Mouse (Mus musculus) liver, embryonic 14.5 days (tissue): Measurements from ENCODE around the gene Sar1b. TPM values are rescaled to one million over a fixed set of nuclear protein-coding genes. Genes with fewer than 3 reads are reported as not detected.

Experiments
- ATAC-seq: fragments of 200-750 bp; cut with Nextera tagmentation; 2 replicates; pipeline ENCODE4 v1.8.0; 2017; ENCODE audit warnings: moderate number of reproducible peaks, mild to moderate bottlenecking, moderate library complexity; ENCODE audit not compliant: insufficient read depth
- DNase-seq, 3 experiments: peaks; one replicate each; pipeline ENCODE4 v3.0.0-alpha.2; 2012 to 2013; ENCODE audit warnings: low read depth in 3 of 3, low spot score in 3 of 3
- H3K27ac ChIP-seq: fragments of 300-500 bp; sonication (generic); 2 replicates; pipeline ENCODE4 v1.5.1; 2014; ENCODE audit warnings: moderate library complexity, mild to moderate bottlenecking, control low read depth, inconsistent platforms
- H3K27me3 ChIP-seq: fragments of 300-500 bp; sonication (generic); 2 replicates; pipeline ENCODE4 v1.6.1; 2014; ENCODE audit warnings: mild to moderate bottlenecking, low read length, moderate library complexity; ENCODE audit not compliant: control insufficient read depth, insufficient read depth
- H3K36me3 ChIP-seq: fragments of 300-500 bp; sonication (generic); replicated peaks from 2 replicates; pipeline ENCODE4 v1.6.1; 2014; ENCODE audit warnings: low read depth; ENCODE audit not compliant: control insufficient read depth, insufficient read depth
- H3K4me1 ChIP-seq, 2 experiments: fragments of 200-500 bp in 1 of 2; fragments of 300-500 bp in 1 of 2; sonication (generic) in 1 of 2; replicated peaks; 2 replicates each; pipeline ENCODE4 v1.6.1; 2012 to 2014; ENCODE audit warnings: antibody characterized with exemption in 1 of 2, inconsistent platforms in 1 of 2, low read length in 1 of 2; ENCODE audit not compliant: control insufficient read depth in 2 of 2, insufficient read depth in 2 of 2
- H3K4me2 ChIP-seq: fragments of 300-500 bp; sonication (generic); 2 replicates; pipeline ENCODE4 v1.6.1; 2014; ENCODE audit warnings: low read depth, mild to moderate bottlenecking, control low read depth, moderate library complexity
- H3K4me3 ChIP-seq, 2 experiments: fragments of 200-500 bp in 1 of 2; fragments of 300-500 bp in 1 of 2; sonication (generic) in 1 of 2; 2 replicates each; pipeline ENCODE4 v1.5.1; 2012 to 2014; ENCODE audit warnings: low read depth in 2 of 2, low read length in 2 of 2, mild to moderate bottlenecking in 2 of 2, control low read depth in 1 of 2, inconsistent platforms in 1 of 2, moderate library complexity in 1 of 2; ENCODE audit not compliant: insufficient read depth in 1 of 2
- H3K9ac ChIP-seq: fragments of 300-500 bp; sonication (generic); replicated peaks from 2 replicates; pipeline ENCODE4 v1.6.1; 2014; ENCODE audit warnings: mild to moderate bottlenecking, control low read depth, moderate library complexity
- H3K9me3 ChIP-seq: fragments of 300-500 bp; sonication (generic); 2 replicates; pipeline ENCODE4 v1.6.1; 2016; ENCODE audit warnings: low read length, mixed read lengths; ENCODE audit not compliant: control insufficient read depth
- CTCF ChIP-seq: IDR thresholded peaks from 2 replicates; pipeline ENCODE4 v1.5.1; 2016; ENCODE audit warnings: antibody characterized with exemption, low read depth, control low read depth
- EP300 ChIP-seq: IDR thresholded peaks from 2 replicates; pipeline ENCODE4 v1.6.1; 2016; ENCODE audit warnings: antibody characterized with exemption, low read depth
- WGBS: fragments of 180-500 bp; shearing (Covaris S2); extraction: QIAGEN DNeasy Blood & Tissue Kit; methylation state at CpG from one replicate; pipeline ENCODE4 v1.1.7; 2014; ENCODE audit not compliant: insufficient replicate concordance; 5-methylcytosine and 5-hydroxymethylcytosine counted together
- polyA plus RNA-seq, 2 experiments: library from polyadenylated mRNA; depleted of rRNA in 1 of 2; stranded (reverse) in 1 of 2; unstranded in 1 of 2; fragments of >200 nt; fragmentation: Nextera tagmentation in 1 of 2; extraction: Ambion mirVana in 1 of 2; gene quantifications; 2 replicates each; pipeline versions ENCODE4 v1.2.1 to v1.2.3; 2012 to 2014

The Sar1b gene
- polyA plus RNA-seq, 2 experiments, result 35.2 to 80.7 TPM

DNA sequence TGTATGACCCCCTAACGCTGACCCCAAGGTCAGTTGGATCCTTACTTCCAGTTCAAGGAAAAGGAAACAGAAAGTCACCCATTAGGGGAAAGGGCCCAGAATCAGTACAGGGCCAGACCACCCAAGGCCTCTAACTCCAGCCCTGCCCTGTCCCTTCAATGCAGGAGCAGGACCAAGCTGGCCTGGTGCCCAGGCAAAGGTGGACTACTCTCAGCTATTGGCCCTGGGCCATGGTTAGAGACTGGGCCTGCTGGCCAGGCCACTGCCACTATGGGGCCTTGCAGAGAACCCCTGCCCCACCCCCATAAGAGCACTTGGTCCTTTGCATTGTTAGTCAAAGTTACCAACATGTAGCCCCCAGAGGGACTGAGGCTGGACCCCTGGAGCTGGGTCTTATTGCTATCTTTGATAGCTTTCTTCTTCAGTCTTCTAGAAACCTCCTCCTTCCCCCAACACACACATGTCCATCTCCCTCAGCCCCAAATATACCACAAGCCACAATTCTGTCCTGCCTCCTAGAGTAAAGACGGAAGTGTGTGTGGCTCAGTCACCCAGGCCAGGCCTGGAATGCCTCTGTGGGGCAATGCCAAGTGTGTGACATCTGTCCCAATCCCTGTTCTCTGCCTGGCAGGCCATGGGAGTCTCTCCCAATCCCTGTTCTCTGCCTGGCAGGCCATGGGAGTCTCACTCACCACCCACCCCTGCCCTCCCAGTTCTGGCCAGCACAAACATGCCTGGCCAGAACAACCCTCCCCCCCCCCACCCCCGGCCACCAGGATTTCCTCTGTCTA is 60.7 kb downstream of the Sar1b start:
- Histone ChIP-seq H3K9ac (no peak overlapping the region), H3K4me2 (no peak overlapping the region), H3K27me3 (no peaks in the 10 kb centered on the region), H3K36me3 (no peaks in the 10 kb centered on the region), H3K4me3 (no peak overlapping the region), H3K4me1 (peaks cover 14 to 15% of the 10 kb centered on the region in 2 experiments), H3K9me3 (no peaks in the 10 kb centered on the region), H3K27ac (no peak overlapping the region)
- no peak for TF ChIP-seq CTCF
- TF ChIP-seq EP300, result no peak
- no peak for ATAC-seq
- DNase-seq, result no peak
- WGBS, result 59% methylated on average over 3 of the region's 3 CpGs

DNA sequence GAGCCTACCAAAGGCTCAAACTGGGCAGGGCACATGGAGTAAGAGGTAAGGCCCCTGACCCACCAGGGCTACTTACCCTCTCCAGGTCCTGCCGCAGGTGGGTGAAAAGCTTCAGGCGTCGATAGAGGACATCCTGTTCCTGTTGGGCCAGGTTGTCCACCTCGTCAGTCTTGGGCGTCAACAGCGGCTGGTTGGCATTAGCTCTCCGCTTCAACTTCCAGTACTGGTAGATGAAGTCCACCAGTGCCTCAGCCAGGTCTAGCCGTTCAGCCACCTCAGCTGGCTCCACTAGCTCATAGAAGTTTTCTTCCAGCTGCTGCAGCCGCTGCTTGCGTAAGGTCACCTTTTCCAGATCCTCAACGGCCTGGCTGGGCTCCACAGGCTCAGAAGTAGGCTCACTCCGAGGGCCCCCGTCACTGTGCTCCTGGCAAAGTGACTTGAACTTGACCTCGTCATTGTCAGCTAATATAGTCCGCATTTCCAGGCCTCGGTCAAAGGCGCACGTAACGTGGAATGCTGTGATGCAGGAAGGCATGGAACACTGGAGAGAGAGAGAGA is 61.5 kb downstream of the Sar1b start:
- H3K9ac ChIP-seq, result no peak overlapping the region
- no peaks in the 10 kb centered on the region for H3K36me3 ChIP-seq
- no peak overlapping the region for H3K27ac ChIP-seq
- H3K9me3 ChIP-seq, result no peaks in the 10 kb centered on the region
- WGBS, result 82% methylated on average over 19 of the region's 19 CpGs
- H3K4me3 ChIP-seq, result no peak overlapping the region
- no peak for TF ChIP-seq CTCF
- no peaks in the 10 kb centered on the region for H3K27me3 ChIP-seq
- peaks cover 14 to 15% of the 10 kb centered on the region in 2 experiments for H3K4me1 ChIP-seq
- DNase-seq (no peak), ATAC-seq (no peak)
- no peak overlapping the region for H3K4me2 ChIP-seq

DNA sequence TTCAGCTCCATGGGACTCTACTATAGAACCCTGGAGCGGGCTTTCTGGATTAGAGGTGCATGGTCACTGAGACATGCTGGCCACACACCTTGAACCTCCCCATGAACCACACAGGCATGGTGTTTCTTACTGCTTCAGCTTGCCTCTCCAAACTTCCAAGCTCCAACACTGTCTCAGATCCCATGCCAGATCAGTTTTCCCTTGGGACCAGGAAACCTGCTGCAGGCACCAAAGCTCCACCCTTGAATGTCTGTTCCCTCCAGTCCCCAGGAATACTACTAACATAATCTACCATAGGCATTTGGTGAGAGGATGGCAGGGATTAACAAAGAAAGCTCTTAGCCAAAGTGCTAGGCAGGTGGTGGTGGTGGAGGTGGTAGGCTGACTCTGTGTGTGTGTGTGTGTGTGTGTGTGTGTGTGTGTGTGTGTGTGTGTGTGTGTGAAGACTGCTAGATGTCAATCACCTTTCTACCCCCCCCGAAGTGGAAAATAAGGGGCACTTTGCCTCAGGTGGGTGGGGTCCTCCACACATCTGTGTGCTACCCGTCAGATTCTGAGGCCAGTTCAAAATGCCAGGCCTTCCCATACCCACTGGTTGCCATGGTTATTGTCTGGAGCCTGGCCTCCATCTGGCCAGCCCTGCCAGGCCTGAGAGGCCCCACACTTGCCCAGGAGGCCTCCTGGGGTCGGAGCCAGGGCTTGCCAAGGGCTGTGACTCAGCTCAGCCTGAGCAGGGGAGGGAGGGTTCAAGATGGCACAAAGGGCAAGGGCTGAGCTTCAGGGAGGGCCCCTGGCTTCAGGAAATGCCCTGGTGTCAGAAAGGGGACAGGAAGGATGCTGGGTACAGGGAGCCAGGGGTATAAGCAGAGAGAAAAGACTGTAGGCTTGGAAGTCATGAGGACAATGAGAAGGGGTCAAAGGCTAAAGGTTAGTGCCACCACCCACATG is 68.7 kb downstream of the Sar1b start:
- Histone ChIP-seq H3K4me2 (no peak overlapping the region), H3K4me1 (peaks cover 3 to 20% of the 10 kb centered on the region in 2 experiments), H3K4me3 (no peak overlapping the region), H3K9ac (no peak overlapping the region), H3K27ac (no peak overlapping the region; the same call in 1 of the 2 replicates), H3K27me3 (no peaks in the 10 kb centered on the region), H3K36me3 (no peaks in the 10 kb centered on the region), H3K9me3 (no peaks in the 10 kb centered on the region)
- DNase-seq, result no peak
- 49% methylated on average over 4 of the region's 4 CpGs for WGBS
- ATAC-seq, result peak; percentile 83
- TF ChIP-seq EP300 (peak; percentile 13; the same call in 1 of the 2 replicates), CTCF (0 out of 2 replicates have a peak, but pooled peaks have one; percentile 16)

DNA sequence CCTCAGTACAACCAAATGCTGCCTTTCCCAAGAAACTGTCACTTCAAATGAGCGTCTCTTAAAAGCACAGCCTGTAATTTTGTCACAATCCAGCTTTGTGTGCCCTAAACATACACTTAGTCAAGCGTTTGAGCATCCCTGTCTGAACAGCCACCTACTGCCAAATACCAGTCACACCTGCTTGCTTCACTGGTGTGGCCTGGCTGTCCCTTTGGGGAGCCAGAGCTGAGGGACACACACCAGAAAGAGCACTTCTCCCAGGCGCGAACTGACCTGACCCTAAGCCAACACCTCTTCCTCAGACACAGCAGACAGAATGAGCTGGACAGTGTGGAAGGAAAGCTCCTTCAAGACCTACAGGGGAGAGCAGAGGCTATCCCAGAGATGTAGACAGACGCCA is 69.5 kb downstream of the Sar1b start:
- peak overlapping the region; percentile 20; the same call in 1 of the 2 replicates for H3K27ac ChIP-seq
- no peaks in the 10 kb centered on the region for H3K27me3 ChIP-seq
- no peak overlapping the region for H3K4me3 ChIP-seq
- WGBS, result 65% methylated on average over 5 of the region's 5 CpGs
- ATAC-seq, result no peak
- no peaks in the 10 kb centered on the region for H3K36me3 ChIP-seq
- H3K9ac ChIP-seq, result no peak overlapping the region
- DNase-seq, result no peak
- TF ChIP-seq EP300, result no peak
- no peak for TF ChIP-seq CTCF
- no peaks in the 10 kb centered on the region for H3K9me3 ChIP-seq
- peaks cover 3 to 23% of the 10 kb centered on the region in 2 experiments for H3K4me1 ChIP-seq
- H3K4me2 ChIP-seq, result no peak overlapping the region
